Mouse (Mus musculus): ENCODE data around the gene Trim61. TPM values are rescaled to one million over a fixed set of nuclear protein-coding genes. Genes with fewer than 3 reads are reported as not detected.
A peak's percentile ranks its signal among the peaks of the same experiment; 100 is the strongest.

Gene Trim61
- total RNA-seq, 1 experiment: 0.09 TPM

DNA sequence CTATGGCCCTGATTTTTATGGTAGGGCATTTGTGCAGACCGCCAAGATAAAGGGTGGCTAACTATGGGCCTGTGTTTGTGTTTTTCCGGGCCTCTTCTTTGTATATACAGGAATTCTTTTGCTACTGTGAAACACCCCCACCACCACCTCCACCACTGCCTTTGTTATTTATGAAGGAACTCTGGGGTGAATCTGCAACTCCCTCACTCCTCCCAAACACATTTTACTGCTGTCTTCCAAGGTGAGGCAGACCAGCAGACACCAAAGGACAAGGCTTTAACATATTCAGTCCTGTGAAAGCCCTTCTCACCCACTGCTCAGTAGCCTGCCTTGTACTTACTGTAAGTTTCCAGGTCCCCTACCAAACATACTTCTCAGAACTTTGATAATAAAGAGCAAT, 15.8 kb upstream of the Trim61 start:
- DNase-seq (ENCODE audit: low read depth, low spot score): no peak
- Histone ChIP-seq H3K27ac (ENCODE audit: insufficient read depth, low read depth, low read length, poor library complexity, severe bottlenecking) (peak overlapping the region; percentile 57; the same call in 1 of the 2 replicates), H3K36me3 (ENCODE audit: control insufficient read depth, insufficient read depth, low read length, poor library complexity, severe bottlenecking) (peaks cover 2% of the 10 kb centered on the region; the same call in 1 of the 2 replicates), H3K4me1 (ENCODE audit: control insufficient read depth in 2 of 2, insufficient read depth in 2 of 2, low read length in 2 of 2, poor library complexity in 1 of 2) (peaks cover 8 to 16% of the 10 kb centered on the region in 2 experiments), H3K9me3 (ENCODE audit: control insufficient read depth, insufficient read depth, low read depth, low read length) (no peaks in the 10 kb centered on the region), H3K9ac (ENCODE audit: insufficient read depth, low read depth, low read length, poor library complexity, severe bottlenecking) (no peak overlapping the region), H3K4me3 (ENCODE audit: insufficient read depth in 1 of 2, low read depth in 1 of 2, low read length in 2 of 2, poor library complexity in 1 of 2, severe bottlenecking in 1 of 2) (peak overlapping the region; percentile 6 to 33; a peak in 3 of 4 replicates)
- in situ Hi-C loops (cut with MboI; ENCODE audit: low sequenced_read_pairs in 2 of 2, unreplicated experiment in 2 of 2): no loop called here
- TF ChIP-seq MAFK (IDR thresholded peaks at IDR 0.05; ENCODE audit: insufficient read depth, low read depth, low read length) (no peak), HCFC1 (IDR thresholded peaks at IDR 0.05; ENCODE audit: borderline replicate concordance, insufficient read depth, low read length) (no peak), ZC3H11A (IDR thresholded peaks at IDR 0.05; ENCODE audit: borderline replicate concordance, low read depth, low read length) (no peak), CHD2 (IDR thresholded peaks at IDR 0.05; ENCODE audit: low read depth, low read length) (no peak), ZNF384 (IDR thresholded peaks at IDR 0.05; ENCODE audit: low read depth, low read length) (no peak)

DNA sequence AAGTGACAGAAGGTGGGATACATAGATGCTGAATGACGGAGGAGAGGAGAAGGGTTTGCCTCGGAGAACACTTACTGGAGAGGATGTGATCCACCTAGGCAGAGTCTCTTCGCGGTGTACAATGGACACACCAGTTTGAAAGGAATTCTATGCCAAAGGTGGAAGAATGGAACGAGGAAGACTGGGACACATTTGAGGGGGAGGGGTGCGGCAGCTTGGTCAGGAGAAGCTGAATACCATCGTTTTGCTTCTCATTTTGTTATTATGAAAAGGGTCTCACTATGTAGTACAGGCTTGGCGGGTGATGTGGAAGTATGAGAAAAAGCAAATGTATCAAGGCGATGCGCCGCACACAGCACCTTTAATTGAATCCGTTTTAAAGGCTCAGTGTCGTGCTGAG, 14.7 kb upstream of the Trim61 start:
- Histone ChIP-seq H3K9ac (ENCODE audit: insufficient read depth, low read depth, low read length, poor library complexity, severe bottlenecking) (no peak overlapping the region; the same call in 1 of the 2 replicates), H3K36me3 (ENCODE audit: control insufficient read depth, insufficient read depth, low read length, poor library complexity, severe bottlenecking) (peaks cover 2% of the 10 kb centered on the region; the same call in 1 of the 2 replicates), H3K4me1 (ENCODE audit: control insufficient read depth in 2 of 2, insufficient read depth in 2 of 2, low read length in 2 of 2, poor library complexity in 1 of 2) (peaks cover 8 to 16% of the 10 kb centered on the region in 2 experiments), H3K9me3 (ENCODE audit: control insufficient read depth, insufficient read depth, low read depth, low read length) (no peaks in the 10 kb centered on the region), H3K4me3 (ENCODE audit: insufficient read depth in 1 of 2, low read depth in 1 of 2, low read length in 2 of 2, poor library complexity in 1 of 2, severe bottlenecking in 1 of 2) (no peak overlapping the region; a peak in 1 of 4 replicates), H3K27ac (ENCODE audit: insufficient read depth, low read depth, low read length, poor library complexity, severe bottlenecking) (no peak overlapping the region; the same call in 1 of the 2 replicates)
- in situ Hi-C loops (cut with MboI; ENCODE audit: low sequenced_read_pairs in 2 of 2, unreplicated experiment in 2 of 2): no loop called here
- no peak for DNase-seq (ENCODE audit: low read depth, low spot score)
- TF ChIP-seq ZC3H11A (IDR thresholded peaks at IDR 0.05; ENCODE audit: borderline replicate concordance, low read depth, low read length) (no peak), MAFK (IDR thresholded peaks at IDR 0.05; ENCODE audit: insufficient read depth, low read depth, low read length) (no peak), CHD2 (IDR thresholded peaks at IDR 0.05; ENCODE audit: low read depth, low read length) (no peak), HCFC1 (IDR thresholded peaks at IDR 0.05; ENCODE audit: borderline replicate concordance, insufficient read depth, low read length) (no peak), ZNF384 (IDR thresholded peaks at IDR 0.05; ENCODE audit: low read depth, low read length) (no peak)

DNA sequence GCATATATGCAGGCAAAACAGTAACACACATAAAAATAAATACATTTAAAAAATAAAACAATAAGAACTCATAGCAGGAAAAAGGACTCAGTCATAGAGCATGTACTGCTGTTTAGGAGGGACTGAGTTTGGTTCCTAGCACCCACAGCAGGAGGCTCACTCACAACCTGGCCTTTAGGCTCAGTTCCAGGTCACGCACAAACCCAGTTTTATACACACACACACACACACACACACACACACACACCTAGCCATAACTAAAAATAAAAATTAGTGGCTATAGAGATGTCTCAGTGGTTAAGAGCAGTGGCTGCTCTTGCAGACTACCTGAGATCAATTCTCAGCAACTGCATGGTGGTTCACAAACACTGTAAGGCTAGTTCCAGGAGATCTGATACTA, 13.8 kb upstream of the Trim61 start:
- no peak overlapping the region for H3K9ac ChIP-seq (ENCODE audit: insufficient read depth, low read depth, low read length, poor library complexity, severe bottlenecking)
- peaks cover 3% of the 10 kb centered on the region; the same call in 1 of the 2 replicates for H3K36me3 ChIP-seq (ENCODE audit: control insufficient read depth, insufficient read depth, low read length, poor library complexity, severe bottlenecking)
- no peak overlapping the region for H3K4me3 ChIP-seq (ENCODE audit: insufficient read depth in 1 of 2, low read depth in 1 of 2, low read length in 2 of 2, poor library complexity in 1 of 2, severe bottlenecking in 1 of 2)
- H3K27ac ChIP-seq (ENCODE audit: insufficient read depth, low read depth, low read length, poor library complexity, severe bottlenecking): no peak overlapping the region
- in situ Hi-C loops (cut with MboI; ENCODE audit: low sequenced_read_pairs in 2 of 2, unreplicated experiment in 2 of 2): no loop called here
- DNase-seq (ENCODE audit: low read depth, low spot score): no peak
- H3K4me1 ChIP-seq (ENCODE audit: control insufficient read depth in 2 of 2, insufficient read depth in 2 of 2, low read length in 2 of 2, poor library complexity in 1 of 2): peaks cover 8 to 16% of the 10 kb centered on the region in 2 experiments
- no peak for TF ChIP-seq ZNF384 (IDR thresholded peaks at IDR 0.05; ENCODE audit: low read depth, low read length)
- no peak for TF ChIP-seq MAFK (IDR thresholded peaks at IDR 0.05; ENCODE audit: insufficient read depth, low read depth, low read length)
- TF ChIP-seq CHD2 (IDR thresholded peaks at IDR 0.05; ENCODE audit: low read depth, low read length): no peak
- TF ChIP-seq ZC3H11A (IDR thresholded peaks at IDR 0.05; ENCODE audit: borderline replicate concordance, low read depth, low read length): no peak
- TF ChIP-seq HCFC1 (IDR thresholded peaks at IDR 0.05; ENCODE audit: borderline replicate concordance, insufficient read depth, low read length): no peak
- no peaks in the 10 kb centered on the region for H3K9me3 ChIP-seq (ENCODE audit: control insufficient read depth, insufficient read depth, low read depth, low read length)

DNA sequence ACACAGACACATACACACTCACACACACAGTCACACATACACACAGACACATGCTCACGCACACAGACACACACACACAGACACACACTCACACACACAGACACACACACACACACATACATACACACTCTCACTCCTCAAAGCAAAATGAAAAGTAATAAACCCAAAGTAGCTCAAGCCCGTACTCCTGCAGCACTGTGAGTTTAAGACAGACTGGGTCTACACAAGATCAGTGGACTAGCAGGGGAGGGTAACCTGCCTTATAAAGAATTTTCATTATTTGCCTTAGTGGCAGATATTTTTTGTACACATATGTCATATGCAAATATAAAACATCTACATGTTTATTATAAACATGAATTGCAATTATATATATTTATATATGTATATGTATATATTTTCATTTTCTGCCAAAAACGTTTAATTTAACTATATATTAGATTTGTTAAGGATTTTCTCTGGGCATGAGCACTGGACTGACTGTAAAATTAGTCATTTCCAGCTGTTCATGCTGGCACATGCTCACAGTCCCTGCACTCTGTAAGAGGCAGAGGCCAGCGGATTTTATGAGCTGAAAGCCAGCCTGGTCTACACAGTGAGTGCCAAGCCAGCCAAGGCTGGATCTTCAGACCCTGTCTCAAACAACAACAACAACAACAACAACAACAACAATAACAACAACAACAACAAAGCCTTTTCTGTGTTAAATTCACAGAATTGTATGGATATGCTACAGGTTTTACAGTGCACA, 12.6 kb upstream of the Trim61 start:
- no peaks in the 10 kb centered on the region for H3K9me3 ChIP-seq (ENCODE audit: control insufficient read depth, insufficient read depth, low read depth, low read length)
- in situ Hi-C loops (cut with MboI; ENCODE audit: low sequenced_read_pairs in 2 of 2, unreplicated experiment in 2 of 2): no loop called here

More for the DNA sequence above, 12.6 kb upstream of the Trim61 start:
- DNase-seq (ENCODE audit: low read depth, low spot score): no peak
- H3K4me1 ChIP-seq (ENCODE audit: control insufficient read depth in 2 of 2, insufficient read depth in 2 of 2, low read length in 2 of 2, poor library complexity in 1 of 2): peaks cover 8 to 12% of the 10 kb centered on the region in 2 experiments
- TF ChIP-seq ZNF384 (IDR thresholded peaks at IDR 0.05; ENCODE audit: low read depth, low read length) (no peak), HCFC1 (IDR thresholded peaks at IDR 0.05; ENCODE audit: borderline replicate concordance, insufficient read depth, low read length) (no peak), ZC3H11A (IDR thresholded peaks at IDR 0.05; ENCODE audit: borderline replicate concordance, low read depth, low read length) (no peak), CHD2 (IDR thresholded peaks at IDR 0.05; ENCODE audit: low read depth, low read length) (no peak), MAFK (IDR thresholded peaks at IDR 0.05; ENCODE audit: insufficient read depth, low read depth, low read length) (no peak)
- H3K36me3 ChIP-seq (ENCODE audit: control insufficient read depth, insufficient read depth, low read length, poor library complexity, severe bottlenecking): peaks cover 3% of the 10 kb centered on the region; the same call in 1 of the 2 replicates
- no peak overlapping the region for H3K27ac ChIP-seq (ENCODE audit: insufficient read depth, low read depth, low read length, poor library complexity, severe bottlenecking)
- H3K9ac ChIP-seq (ENCODE audit: insufficient read depth, low read depth, low read length, poor library complexity, severe bottlenecking): no peak overlapping the region
- H3K4me3 ChIP-seq (ENCODE audit: insufficient read depth in 1 of 2, low read depth in 1 of 2, low read length in 2 of 2, poor library complexity in 1 of 2, severe bottlenecking in 1 of 2): no peak overlapping the region

Measured in ES-E14 (cell line).